Mouse (Mus musculus): Measurements from ENCODE around the gene Vmn1r46. TPM values are rescaled to one million over a fixed set of nuclear protein-coding genes. Genes with fewer than 3 reads are reported as not detected.
"Not testable (repeated sequence)": the region's sequence is repeated elsewhere in the genome, so short reads cannot be mapped to it uniquely, and the experiment has no call there.

Gene Vmn1r46
- not detected in 2 replicates for polyA plus RNA-seq (2015; fragmentation: Nextera tagmentation; extraction: Ambion mirVana)

- no peak for ATAC-seq
- no peaks in the 10 kb centered on the region for H3K4me1 ChIP-seq (replicated peaks)
- H3K36me3 ChIP-seq, result no peaks in the 10 kb centered on the region
- H3K4me3 ChIP-seq (replicated peaks), result no peak within 1 kb of the TSS
- no peak within 1 kb of the TSS for H3K27ac ChIP-seq
- no peak within 1 kb of the TSS for H3K4me2 ChIP-seq (replicated peaks)
- H3K9ac ChIP-seq (replicated peaks), result no peak within 1 kb of the TSS
- 59% methylated on average over 2 of the region's 2 CpGs for WGBS
- H3K9me3 ChIP-seq, result peaks cover 11% of the 10 kb centered on the region
- no peaks in the 10 kb centered on the region for H3K27me3 ChIP-seq
Observed at GRCm38 (mm10) chr6:89969013-89969412, at the start of gene Vmn1r46. Vmn1r46 (plus strand) TSS chr6:89969313.

GRCm38 (mm10) chr6:89940498-89940897 is 28.6 kb upstream of the Vmn1r46 start, which contains the start of gene Vmn1r45:
Vmn1r45 (minus strand) TSS chr6:89940598.
- H3K4me2 ChIP-seq (replicated peaks); H3K36me3 ChIP-seq; H3K27ac ChIP-seq; H3K9me3 ChIP-seq; H3K4me3 ChIP-seq (replicated peaks); H3K9ac ChIP-seq (replicated peaks); H3K27me3 ChIP-seq; H3K4me1 ChIP-seq (replicated peaks); ATAC-seq: not testable (repeated sequence)
- 91% methylated on average over 2 of the region's 2 CpGs for WGBS

- Histone ChIP-seq H3K27me3 (no peaks in the 10 kb centered on the region), H3K9ac (replicated peaks) (no peak overlapping the region), H3K9me3 (0 out of 2 replicates have a peak, but pooled peaks cover 5% of the 10 kb centered on the region), H3K27ac (no peak overlapping the region), H3K36me3 (no peaks in the 10 kb centered on the region), H3K4me3 (replicated peaks) (no peak overlapping the region), H3K4me2 (replicated peaks) (no peak overlapping the region), H3K4me1 (replicated peaks) (no peaks in the 10 kb centered on the region)
- WGBS, result 89% methylated on average over 2 of the region's 2 CpGs
- no peak for ATAC-seq
Observed at GRCm38 (mm10) chr6:89940926-89941325, 28.2 kb upstream of the Vmn1r46 start.

- H3K9ac ChIP-seq (replicated peaks), result no peak overlapping the region
- H3K27me3 ChIP-seq, result no peaks in the 10 kb centered on the region
- ATAC-seq, result no peak
- H3K4me1 ChIP-seq (replicated peaks), result no peaks in the 10 kb centered on the region
- no peaks in the 10 kb centered on the region for H3K36me3 ChIP-seq
- H3K4me2 ChIP-seq (replicated peaks), result no peak overlapping the region
- H3K4me3 ChIP-seq (replicated peaks), result no peak overlapping the region
- no peak overlapping the region for H3K27ac ChIP-seq
- peaks cover 11% of the 10 kb centered on the region; the same call in 1 of the 2 replicates for H3K9me3 ChIP-seq
- 71% methylated on average over 2 of the region's 2 CpGs for WGBS
Observed at GRCm38 (mm10) chr6:89953556-89953955, 15.6 kb upstream of the Vmn1r46 start.

GRCm38 (mm10) chr6:89966341-89966740 is 2.8 kb upstream of the Vmn1r46 start:
- ATAC-seq, result no peak
- H3K9ac ChIP-seq (replicated peaks), result no peak overlapping the region
- H3K27me3 ChIP-seq, result no peaks in the 10 kb centered on the region
- H3K36me3 ChIP-seq, result no peaks in the 10 kb centered on the region
- no peak overlapping the region for H3K4me2 ChIP-seq (replicated peaks)
- no peak overlapping the region for H3K4me3 ChIP-seq (replicated peaks)
- H3K9me3 ChIP-seq, result peaks cover 6% of the 10 kb centered on the region
- no peak overlapping the region for H3K27ac ChIP-seq
- no peaks in the 10 kb centered on the region for H3K4me1 ChIP-seq (replicated peaks)

- Histone ChIP-seq H3K4me3 (replicated peaks) (no peak overlapping the region), H3K4me2 (replicated peaks) (no peak overlapping the region), H3K9ac (replicated peaks) (no peak overlapping the region), H3K9me3 (peaks cover 18% of the 10 kb centered on the region; the same call in 1 of the 2 replicates), H3K27me3 (no peaks in the 10 kb centered on the region), H3K4me1 (replicated peaks) (no peaks in the 10 kb centered on the region), H3K27ac (no peak overlapping the region), H3K36me3 (no peaks in the 10 kb centered on the region)
- 11% methylated on average over 1 of the region's 1 CpGs for WGBS
- ATAC-seq, result no peak
Observed at GRCm38 (mm10) chr6:89985989-89986388, 16.9 kb downstream of the Vmn1r46 start.

- not testable (repeated sequence) for H3K27me3 ChIP-seq; H3K9ac ChIP-seq (replicated peaks); H3K36me3 ChIP-seq; H3K9me3 ChIP-seq; H3K4me1 ChIP-seq (replicated peaks); H3K4me3 ChIP-seq (replicated peaks); H3K4me2 ChIP-seq (replicated peaks); ATAC-seq; H3K27ac ChIP-seq
- 94% methylated on average over 1 of the region's 1 CpGs for WGBS
Observed at GRCm38 (mm10) chr6:90015847-90016246, 46.7 kb downstream of the Vmn1r46 start, which contains the start of gene Vmn1r47. Vmn1r47 (plus strand) TSS chr6:90016147.

Other genes with a start within 250 kb of the Vmn1r46 start
- gene Vmn1r41, start 228.5 kb upstream of the Vmn1r46 start, polyA plus RNA-seq (2015; fragmentation: Nextera tagmentation; extraction: Ambion mirVana), result not detected in 2 replicates
- not detected in 2 replicates for gene Vmn1r42, start 92.9 kb upstream of the Vmn1r46 start, polyA plus RNA-seq (2015; fragmentation: Nextera tagmentation; extraction: Ambion mirVana)
- not detected in 2 replicates for gene Vmn1r43, start 92.9 kb upstream of the Vmn1r46 start, polyA plus RNA-seq (2015; fragmentation: Nextera tagmentation; extraction: Ambion mirVana)
- gene Vmn1r44, start 85.7 kb upstream of the Vmn1r46 start, polyA plus RNA-seq (2015; fragmentation: Nextera tagmentation; extraction: Ambion mirVana), result not detected in 2 replicates
- not detected in 2 replicates for gene Vmn1r45, start 28.7 kb upstream of the Vmn1r46 start, polyA plus RNA-seq (2015; fragmentation: Nextera tagmentation; extraction: Ambion mirVana)
- not detected in 2 replicates for gene Vmn1r47, start 46.8 kb downstream of the Vmn1r46 start, polyA plus RNA-seq (2015; fragmentation: Nextera tagmentation; extraction: Ambion mirVana)
- gene Vmn1r48, start 67.5 kb downstream of the Vmn1r46 start, polyA plus RNA-seq (2015; fragmentation: Nextera tagmentation; extraction: Ambion mirVana), result not detected in 2 replicates
- not detected in 2 replicates for gene Vmn1r49, start 109.2 kb downstream of the Vmn1r46 start, polyA plus RNA-seq (2015; fragmentation: Nextera tagmentation; extraction: Ambion mirVana)
- not detected in 2 replicates for gene Vmn1r50, start 132.1 kb downstream of the Vmn1r46 start, polyA plus RNA-seq (2015; fragmentation: Nextera tagmentation; extraction: Ambion mirVana)
- not detected in 2 replicates for gene Vmn1r51, start 153.3 kb downstream of the Vmn1r46 start, polyA plus RNA-seq (2015; fragmentation: Nextera tagmentation; extraction: Ambion mirVana)
- gene Vmn1r52, start 205.5 kb downstream of the Vmn1r46 start, polyA plus RNA-seq (2015; fragmentation: Nextera tagmentation; extraction: Ambion mirVana), result not detected in 2 replicates
- not detected in 2 replicates for gene V1ra8, start 233.5 kb downstream of the Vmn1r46 start, polyA plus RNA-seq (2015; fragmentation: Nextera tagmentation; extraction: Ambion mirVana)